Mouse (Mus musculus) hindbrain, embryonic 11.5 days (tissue): ENCODE measurements around the gene Mcm9. TPM values are rescaled to one million over a fixed set of nuclear protein-coding genes. Genes with fewer than 3 reads are reported as not detected.
A peak's percentile ranks its signal among the peaks of the same experiment; 100 is the strongest.

Experiments
- ATAC-seq: fragments of 200-750 bp; cut with Nextera tagmentation; 2 replicates; pipeline ENCODE4 v1.8.0; 2017; ENCODE audit warnings: mild to moderate bottlenecking, moderate TSS enrichment, moderate library complexity; ENCODE audit not compliant: low FRiP score
- DNase-seq: peaks from one replicate; pipeline ENCODE4 v3.0.0-alpha.2; 2015; ENCODE audit warnings: low spot score
- H3K27ac ChIP-seq: fragments of 300-500 bp; sonication (generic); 2 replicates; pipeline ENCODE4 v1.5.1; 2014; ENCODE audit warnings: mild to moderate bottlenecking, low read depth, low read length
- H3K27me3 ChIP-seq: fragments of 300-500 bp; sonication (generic); 2 replicates; pipeline ENCODE4 v1.6.1; 2014; ENCODE audit warnings: mild to moderate bottlenecking, low read length, moderate library complexity, mixed read lengths; ENCODE audit not compliant: control insufficient read depth, insufficient read depth
- H3K36me3 ChIP-seq: fragments of 300-500 bp; sonication (generic); 2 replicates; pipeline ENCODE4 v1.6.1; 2014; ENCODE audit warnings: mild to moderate bottlenecking, low read length, moderate library complexity, mixed read lengths; ENCODE audit not compliant: control insufficient read depth, insufficient read depth
- H3K4me1 ChIP-seq: fragments of 300-500 bp; sonication (generic); replicated peaks from 2 replicates; pipeline ENCODE4 v1.6.1; 2014; ENCODE audit warnings: low read length, mixed read lengths; ENCODE audit not compliant: control insufficient read depth, insufficient read depth
- H3K4me2 ChIP-seq: fragments of 300-500 bp; sonication (generic); replicated peaks from 2 replicates; pipeline ENCODE4 v1.6.1; 2014; ENCODE audit warnings: mild to moderate bottlenecking, low read depth, low read length
- H3K4me3 ChIP-seq: fragments of 300-500 bp; sonication (generic); 2 replicates; pipeline ENCODE4 v1.5.1; 2014; ENCODE audit warnings: low read depth, low read length
- H3K9ac ChIP-seq: fragments of 300-500 bp; sonication (generic); 2 replicates; pipeline ENCODE4 v1.6.1; 2014; ENCODE audit warnings: low read depth, low read length
- H3K9me3 ChIP-seq: fragments of 300-500 bp; sonication (generic); 2 replicates; pipeline ENCODE4 v1.6.1; 2016; ENCODE audit warnings: low read length; ENCODE audit not compliant: control insufficient read depth
- WGBS: fragments of 180-500 bp; shearing (Covaris S2); extraction: QIAGEN DNeasy Blood & Tissue Kit; methylation state at CpG from one replicate; pipeline ENCODE4 v1.1.7; 2014; 5-methylcytosine and 5-hydroxymethylcytosine counted together
- polyA plus RNA-seq: library from polyadenylated mRNA; unstranded; fragments of >200 nt; fragmentation: Nextera tagmentation; extraction: Ambion mirVana; gene quantifications from 2 replicates; pipeline ENCODE4 v1.2.1, GENCODE M21; 2014

Gene Mcm9
- polyA plus RNA-seq, 1 experiment from 2014 or later, result 13.8 TPM

GRCm38 (mm10) chr10:53595744-53596676 is 34.2 kb downstream of the Mcm9 start:
- Histone ChIP-seq H3K4me1 (no peaks in the 10 kb centered on the region), H3K27ac (peak overlapping the region; percentile 98; the same call in 1 of the 2 replicates), H3K4me2 (peak overlapping the region; percentile 57), H3K27me3 (no peaks in the 10 kb centered on the region), H3K4me3 (peak overlapping the region; percentile 46), H3K36me3 (no peaks in the 10 kb centered on the region), H3K9ac (peak overlapping the region; percentile 62), H3K9me3 (no peaks in the 10 kb centered on the region)
- DNase-seq (no peak), ATAC-seq (peak; percentile 95; the same call in 1 of the 2 replicates)
- WGBS, result 13% methylated on average over 23 of the region's 27 CpGs

DNA sequence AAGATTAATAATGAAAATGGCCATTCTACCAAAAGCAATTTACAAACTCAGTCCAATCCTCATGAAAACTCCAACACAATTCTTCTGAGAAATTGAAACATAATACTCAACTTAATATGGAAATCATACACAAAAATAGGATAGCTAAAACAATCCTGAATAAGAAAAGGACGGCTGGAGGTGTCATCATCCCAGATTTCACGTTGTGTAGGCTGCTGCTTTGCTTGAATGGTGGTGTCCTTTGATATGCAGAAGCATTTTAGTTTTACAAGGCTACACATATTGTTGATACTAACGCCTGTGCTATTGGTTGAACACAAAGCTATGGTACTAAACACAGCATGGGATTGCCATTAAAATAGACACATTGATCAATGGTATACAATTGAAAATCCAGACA is 44.5 kb downstream of the Mcm9 start:
- 49% methylated on average over 3 of the region's 3 CpGs for WGBS

DNA sequence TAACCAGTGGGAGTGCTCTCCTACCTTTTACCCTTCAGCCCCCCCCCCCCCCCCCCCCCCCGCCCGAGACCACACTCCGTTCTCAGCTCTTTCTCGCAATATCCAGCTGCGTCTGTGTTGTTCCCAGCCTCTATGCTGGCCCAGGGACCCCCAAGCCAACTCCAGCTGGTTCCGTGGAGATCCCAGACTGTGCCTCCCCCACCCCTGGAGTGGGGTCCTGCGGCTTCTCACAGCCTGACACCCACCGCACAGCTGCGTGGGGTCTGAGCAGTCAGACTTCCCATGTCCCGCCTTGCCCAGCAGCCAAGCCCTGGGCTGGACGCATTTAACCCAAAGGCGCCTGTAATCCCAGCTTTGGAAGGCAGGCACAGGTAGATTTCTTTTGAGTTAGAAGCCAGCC is 49.2 kb downstream of the Mcm9 start:
- WGBS, result 27% methylated on average over 7 of the region's 12 CpGs
- Histone ChIP-seq H3K36me3 (no peaks in the 10 kb centered on the region), H3K27me3 (no peaks in the 10 kb centered on the region), H3K27ac (no peak overlapping the region), H3K4me3 (peak overlapping the region; percentile 15; the same call in 1 of the 2 replicates), H3K4me1 (no peaks in the 10 kb centered on the region), H3K9ac (peak overlapping the region; percentile 20; the same call in 1 of the 2 replicates), H3K4me2 (peak overlapping the region; percentile 36), H3K9me3 (no peaks in the 10 kb centered on the region)
- no peak for DNase-seq
- no peak; the same call in 1 of the 2 replicates for ATAC-seq

More for the DNA sequence above, 44.5 kb downstream of the Mcm9 start:
- Histone ChIP-seq H3K4me3 (no peak overlapping the region), H3K27me3 (no peaks in the 10 kb centered on the region), H3K4me1 (no peaks in the 10 kb centered on the region), H3K9ac (no peak overlapping the region), H3K36me3 (no peaks in the 10 kb centered on the region), H3K9me3 (no peaks in the 10 kb centered on the region), H3K4me2 (no peak overlapping the region), H3K27ac (no peak overlapping the region)
- DNase-seq (no peak), ATAC-seq (no peak)

GRCm38 (mm10) chr10:53580621-53581081 is 49.6 kb downstream of the Mcm9 start:
- DNase-seq, result peak; percentile 51
- H3K27me3 ChIP-seq, result no peaks in the 10 kb centered on the region
- H3K27ac ChIP-seq, result no peak overlapping the region
- H3K9me3 ChIP-seq, result no peaks in the 10 kb centered on the region
- ATAC-seq, result peak; percentile 85
- peak overlapping the region; percentile 20; the same call in 1 of the 2 replicates for H3K9ac ChIP-seq
- peak overlapping the region; percentile 36 for H3K4me2 ChIP-seq
- peak overlapping the region; percentile 15; the same call in 1 of the 2 replicates for H3K4me3 ChIP-seq
- H3K4me1 ChIP-seq, result no peaks in the 10 kb centered on the region
- H3K36me3 ChIP-seq, result no peaks in the 10 kb centered on the region
- 18% methylated on average over 14 of the region's 14 CpGs for WGBS

GRCm38 (mm10) chr10:53580137-53580536 is 50.1 kb downstream of the Mcm9 start:
- 47% methylated on average over 6 of the region's 7 CpGs for WGBS
- no peaks in the 10 kb centered on the region for H3K36me3 ChIP-seq
- H3K4me2 ChIP-seq, result no peak overlapping the region; the same call in 1 of the 2 replicates
- DNase-seq, result peak; percentile 21
- ATAC-seq, result peak; percentile 65
- H3K27ac ChIP-seq, result no peak overlapping the region
- H3K4me1 ChIP-seq, result no peaks in the 10 kb centered on the region
- no peak overlapping the region for H3K9ac ChIP-seq
- no peaks in the 10 kb centered on the region for H3K27me3 ChIP-seq
- no peaks in the 10 kb centered on the region for H3K9me3 ChIP-seq
- no peak overlapping the region for H3K4me3 ChIP-seq

GRCm38 (mm10) chr10:53568531-53568930 is 61.7 kb downstream of the Mcm9 start:
- Histone ChIP-seq H3K36me3 (no peaks in the 10 kb centered on the region), H3K9ac (no peak overlapping the region), H3K4me1 (no peaks in the 10 kb centered on the region), H3K4me3 (no peak overlapping the region), H3K4me2 (no peak overlapping the region), H3K27ac (no peak overlapping the region), H3K27me3 (no peaks in the 10 kb centered on the region), H3K9me3 (no peaks in the 10 kb centered on the region)
- ATAC-seq (no peak), DNase-seq (no peak)

DNA sequence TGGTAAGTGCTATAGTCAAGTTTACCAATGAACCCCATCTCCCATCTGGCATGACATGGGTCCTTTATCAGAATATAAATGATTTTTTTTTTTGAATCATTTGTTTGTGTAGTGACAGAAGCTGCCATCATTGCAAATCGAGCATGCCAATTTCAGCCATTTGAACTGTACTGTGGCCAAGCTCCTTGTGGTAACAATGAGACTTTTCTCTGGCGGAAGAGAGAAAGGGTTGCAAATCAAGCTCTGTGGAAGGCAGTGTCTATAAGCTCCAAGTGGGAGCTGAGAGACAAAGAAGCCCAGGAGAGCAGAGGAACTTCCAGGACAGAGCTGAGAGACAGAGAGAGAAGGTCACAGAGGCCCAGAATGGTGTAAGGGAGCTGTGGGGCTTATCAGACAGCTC is 64.7 kb downstream of the Mcm9 start:
- Histone ChIP-seq H3K27me3 (no peaks in the 10 kb centered on the region), H3K36me3 (no peaks in the 10 kb centered on the region), H3K4me1 (no peaks in the 10 kb centered on the region), H3K4me2 (no peak overlapping the region), H3K9me3 (no peaks in the 10 kb centered on the region), H3K9ac (no peak overlapping the region), H3K4me3 (no peak overlapping the region), H3K27ac (no peak overlapping the region)
- WGBS, result 88% methylated on average over 2 of the region's 2 CpGs
- DNase-seq (no peak), ATAC-seq (no peak)

GRCm38 (mm10) chr10:53562001-53562400 is 68.2 kb downstream of the Mcm9 start:
- DNase-seq, result no peak
- Histone ChIP-seq H3K27me3 (no peaks in the 10 kb centered on the region), H3K27ac (no peak overlapping the region), H3K9me3 (no peaks in the 10 kb centered on the region), H3K36me3 (no peaks in the 10 kb centered on the region), H3K9ac (no peak overlapping the region), H3K4me2 (no peak overlapping the region), H3K4me1 (no peaks in the 10 kb centered on the region), H3K4me3 (no peak overlapping the region)
- no peak for ATAC-seq
- 88% methylated on average over 5 of the region's 5 CpGs for WGBS
